Mouse (Mus musculus) layer of hippocampus, adult 11-12 months (tissue): Measurements from ENCODE around the gene Acss3.
A peak's percentile ranks its signal among the peaks of the same experiment; 100 is the strongest.

Source experiments
- DNase-seq: peaks from one replicate; pipeline ENCODE4 v3.0.0; 2022; ENCODE audit warnings: low spot score

The Acss3 gene

GRCm38 (mm10) chr10:107011142-107011541, 112.3 kb downstream of the Acss3 start:
- no peak for DNase-seq

- no peak for DNase-seq
Observed at GRCm38 (mm10) chr10:106998052-106998625, 125.3 kb downstream of the Acss3 start.

GRCm38 (mm10) chr10:106989478-106989877, 134.0 kb downstream of the Acss3 start:
- no peak for DNase-seq

GRCm38 (mm10) chr10:106975193-106976141, 148.0 kb downstream of the Acss3 start:
- no peak for DNase-seq

- no peak for DNase-seq
Observed at GRCm38 (mm10) chr10:106959026-106959425, 164.4 kb downstream of the Acss3 start.

GRCm38 (mm10) chr10:106941380-106941779, 182.1 kb downstream of the Acss3 start:
- no peak for DNase-seq

GRCm38 (mm10) chr10:106939441-106939840, 184.0 kb downstream of the Acss3 start:
- no peak for DNase-seq

- DNase-seq: no peak
Observed at GRCm38 (mm10) chr10:106938851-106939250, 184.6 kb downstream of the Acss3 start.

GRCm38 (mm10) chr10:106936996-106937395, 186.5 kb downstream of the Acss3 start:
- no peak for DNase-seq

- peak; percentile 28 for DNase-seq
Observed at GRCm38 (mm10) chr10:106932571-106933073, 190.8 kb downstream of the Acss3 start.

GRCm38 (mm10) chr10:106928576-106929332, 194.7 kb downstream of the Acss3 start:
- DNase-seq: no peak

- no peak for DNase-seq
Observed at GRCm38 (mm10) chr10:106924798-106925197, 198.7 kb downstream of the Acss3 start.

GRCm38 (mm10) chr10:106924334-106924733, 199.1 kb downstream of the Acss3 start:
- no peak for DNase-seq

- DNase-seq: no peak
Observed at GRCm38 (mm10) chr10:106914822-106915221, 208.6 kb downstream of the Acss3 start.

GRCm38 (mm10) chr10:106914275-106914674, 209.2 kb downstream of the Acss3 start:
- DNase-seq: no peak

GRCm38 (mm10) chr10:106913032-106913431, 210.4 kb downstream of the Acss3 start:
- DNase-seq: no peak

GRCm38 (mm10) chr10:106910108-106910507, 213.4 kb downstream of the Acss3 start:
- no peak for DNase-seq

GRCm38 (mm10) chr10:106896351-106896750, 227.1 kb downstream of the Acss3 start:
- DNase-seq: no peak
